Mouse (Mus musculus) hindlimb bud, embryonic 11.5 days (tissue): ENCODE results near the gene Ltbp1.

ENCODE experiments used
- DNase-seq: peaks from one replicate; pipeline ENCODE4 v3.0.0-alpha.2; 2012; ENCODE audit warnings: low read depth, low spot score; ENCODE audit errors: extremely low spot score

Ltbp1 gene

DNA sequence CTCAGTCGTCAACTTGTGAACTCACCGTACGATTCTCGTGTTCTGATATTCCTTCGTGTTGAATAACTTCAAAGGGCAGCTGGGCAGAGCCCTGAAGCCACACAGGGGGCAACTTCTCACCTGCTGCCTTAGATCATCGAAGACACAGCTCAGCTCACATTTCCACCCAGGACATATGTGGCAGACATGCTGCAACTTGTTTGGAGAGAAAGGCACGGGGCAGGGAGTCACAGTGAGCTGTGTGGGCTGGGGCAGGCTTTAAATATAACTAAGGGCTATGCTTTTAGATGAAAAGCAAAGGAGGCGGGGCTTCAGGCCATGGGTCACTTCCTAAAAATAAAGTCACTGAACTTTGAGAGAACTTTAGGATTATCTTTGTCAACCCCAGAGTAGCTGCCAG lies 51.3 kb downstream of the Ltbp1 start:
- DNase-seq = no peak

DNA sequence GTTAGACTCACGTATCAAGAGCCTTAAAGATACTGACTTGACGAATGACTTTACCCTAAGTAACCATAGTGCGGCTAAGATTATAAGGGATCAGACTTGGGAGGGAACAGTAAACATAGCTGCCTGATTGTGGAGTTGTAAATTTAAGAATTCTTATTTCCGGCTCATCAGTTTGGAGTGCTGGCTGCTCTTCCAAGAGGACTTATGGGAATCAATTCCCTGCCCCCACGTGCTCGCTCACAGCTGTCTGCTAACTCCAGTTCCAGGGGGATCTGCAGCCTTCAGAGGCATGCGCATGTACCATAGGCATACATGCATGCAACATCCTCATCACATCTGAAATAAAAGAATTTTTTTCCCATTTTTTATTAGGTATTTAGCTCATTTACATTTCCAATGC lies 61.0 kb downstream of the Ltbp1 start:
- no peak for DNase-seq

DNA sequence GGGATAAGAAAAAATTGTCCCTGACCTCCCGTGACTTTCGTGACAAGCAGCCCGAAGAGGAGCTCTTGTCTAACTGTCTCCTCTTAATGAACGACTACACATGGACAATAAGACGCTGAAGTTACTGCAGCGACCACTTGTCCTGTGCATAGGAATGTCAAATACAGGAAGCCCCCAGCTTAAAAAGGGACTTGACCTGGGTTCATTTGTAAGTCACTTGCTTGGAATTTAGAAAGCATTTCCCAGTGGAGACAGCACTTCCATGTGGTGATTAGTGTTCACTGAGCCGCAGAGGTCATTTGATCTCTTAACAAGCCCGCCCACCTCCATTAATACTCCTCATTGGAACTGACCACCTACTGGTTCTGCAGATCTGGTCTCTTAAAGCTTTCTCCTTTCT lies 61.9 kb downstream of the Ltbp1 start:
- DNase-seq = peak; percentile 26

DNA sequence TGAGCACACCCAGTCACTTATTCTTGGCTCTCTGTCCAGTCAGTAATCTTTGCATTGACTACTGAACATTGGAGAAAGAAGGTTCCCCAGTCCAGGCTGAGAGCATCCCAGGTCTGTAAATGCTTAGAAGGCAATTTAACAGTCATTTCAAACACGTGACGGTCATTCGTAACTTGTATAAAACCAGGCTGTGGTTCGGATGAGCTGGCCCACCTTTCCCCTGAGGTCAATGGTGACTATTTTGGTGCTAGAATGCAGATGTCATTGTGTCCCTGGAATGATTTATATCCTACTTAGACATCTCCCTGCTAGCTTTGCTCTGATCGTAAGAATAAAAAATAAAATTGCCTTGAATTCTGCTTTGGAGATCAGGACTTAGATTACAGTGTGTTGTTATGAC lies 63.9 kb downstream of the Ltbp1 start:
- no peak for DNase-seq

DNA sequence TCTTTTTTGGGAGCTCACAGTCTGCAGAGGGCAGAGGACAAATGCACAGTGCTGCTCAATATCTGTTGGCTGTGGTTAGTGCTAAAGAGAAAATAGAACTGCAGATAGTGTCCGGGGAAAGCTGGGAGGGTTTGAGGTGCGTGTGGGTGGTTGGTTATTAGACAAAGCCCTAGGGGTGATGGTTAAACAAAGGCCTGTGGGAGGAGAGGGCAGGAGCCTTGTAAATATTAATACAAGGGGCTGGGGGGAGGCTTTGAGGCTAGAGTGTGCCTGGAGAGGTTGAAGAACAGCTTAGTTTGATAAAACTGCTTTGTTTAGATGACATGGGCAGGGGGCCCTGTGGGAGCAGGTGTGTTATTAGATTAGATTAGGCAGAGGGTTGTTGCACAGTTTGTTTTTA lies 65.8 kb downstream of the Ltbp1 start:
- DNase-seq = no peak

DNA sequence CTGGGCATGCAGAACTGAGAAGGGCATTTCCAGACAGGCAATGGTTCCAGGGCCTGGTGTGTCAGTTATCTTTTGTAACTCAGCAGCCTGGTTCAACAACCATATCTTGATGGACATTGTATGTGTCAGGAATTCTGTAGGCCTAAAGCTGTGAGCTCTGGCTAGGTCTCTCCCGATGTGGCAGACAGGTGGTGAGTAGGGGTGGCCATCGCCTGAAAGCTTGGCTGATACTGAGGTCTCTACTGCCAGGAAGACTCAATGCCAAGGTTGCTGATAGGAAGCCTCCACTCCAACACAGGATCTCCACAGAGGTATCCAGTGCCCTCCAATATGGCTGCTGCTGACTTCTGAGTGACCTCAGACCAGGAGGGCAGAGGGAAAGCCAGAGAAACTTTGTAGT lies 66.4 kb downstream of the Ltbp1 start:
- no peak for DNase-seq

DNA sequence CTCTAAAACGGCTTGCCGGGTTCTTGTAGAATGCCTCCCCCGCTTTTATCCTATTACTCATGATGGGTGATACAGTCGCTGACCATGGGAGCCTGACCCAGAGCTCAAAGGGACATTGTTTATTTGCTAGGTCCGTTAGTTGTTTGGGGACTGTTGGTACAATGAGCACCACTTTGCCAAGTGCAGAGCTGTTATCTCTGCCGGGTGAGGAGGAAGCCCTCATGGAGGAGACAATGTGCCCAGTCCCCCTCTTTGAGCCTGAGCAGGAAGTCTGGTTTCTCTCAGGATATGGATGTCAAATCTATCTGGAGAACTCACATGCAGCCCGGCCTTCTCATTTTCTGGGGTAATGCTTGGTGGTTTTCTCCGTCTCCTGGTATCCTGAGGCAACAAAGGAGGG lies 68.5 kb downstream of the Ltbp1 start:
- DNase-seq = no peak

DNA sequence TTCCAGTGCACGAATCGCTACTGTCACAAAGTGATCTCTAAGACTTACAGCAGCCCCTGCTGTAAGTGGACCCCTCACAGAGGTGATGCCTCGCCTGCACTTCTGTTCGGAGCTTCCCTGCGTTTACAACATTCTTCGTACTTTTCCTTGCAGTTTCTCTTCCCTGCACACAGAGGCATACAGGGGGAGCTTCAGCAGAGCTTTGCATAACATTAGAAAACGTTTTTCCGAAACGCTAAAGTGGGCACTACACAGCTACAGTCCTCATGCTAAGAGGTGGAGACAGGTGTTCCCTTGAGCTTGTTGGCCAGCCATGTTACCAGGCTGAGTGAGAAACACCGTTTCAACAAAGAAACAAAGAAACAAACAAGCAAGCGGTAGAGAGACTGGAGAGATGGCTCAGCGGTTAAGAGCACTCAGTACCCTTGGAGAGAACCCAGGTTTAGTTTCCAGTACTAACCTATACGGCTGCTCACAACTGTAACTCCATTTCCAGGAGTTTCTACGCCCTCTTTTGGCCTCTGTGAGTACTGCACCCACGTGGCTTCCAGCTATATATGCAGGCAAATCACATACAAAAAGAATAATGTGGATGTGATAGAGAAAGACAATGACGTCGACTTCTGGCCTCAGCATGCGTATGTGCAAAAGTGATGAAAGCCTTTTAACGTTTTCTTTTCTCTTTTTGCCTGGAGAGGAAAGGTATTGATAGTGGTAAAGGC lies 69.8 kb downstream of the Ltbp1 start:
- DNase-seq = no peak

DNA sequence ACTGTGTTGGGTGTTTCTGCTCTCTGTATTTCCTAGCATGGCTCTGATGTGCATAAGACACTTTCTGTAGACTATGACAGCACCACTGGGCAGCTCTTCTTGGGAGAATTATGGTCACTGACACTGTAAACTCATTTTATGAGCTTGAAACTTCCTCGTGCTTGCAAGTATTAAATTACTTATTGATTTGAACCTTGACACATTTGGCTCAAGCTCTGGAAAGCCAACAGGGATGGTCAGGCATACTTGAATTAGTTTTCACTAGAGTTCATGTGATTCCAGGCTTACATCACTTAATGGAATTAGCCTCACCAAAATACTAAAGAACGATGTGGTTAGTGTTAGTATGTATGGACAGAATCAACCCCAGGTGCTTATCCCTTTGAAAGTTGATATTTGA lies 76.0 kb downstream of the Ltbp1 start:
- DNase-seq = no peak

DNA sequence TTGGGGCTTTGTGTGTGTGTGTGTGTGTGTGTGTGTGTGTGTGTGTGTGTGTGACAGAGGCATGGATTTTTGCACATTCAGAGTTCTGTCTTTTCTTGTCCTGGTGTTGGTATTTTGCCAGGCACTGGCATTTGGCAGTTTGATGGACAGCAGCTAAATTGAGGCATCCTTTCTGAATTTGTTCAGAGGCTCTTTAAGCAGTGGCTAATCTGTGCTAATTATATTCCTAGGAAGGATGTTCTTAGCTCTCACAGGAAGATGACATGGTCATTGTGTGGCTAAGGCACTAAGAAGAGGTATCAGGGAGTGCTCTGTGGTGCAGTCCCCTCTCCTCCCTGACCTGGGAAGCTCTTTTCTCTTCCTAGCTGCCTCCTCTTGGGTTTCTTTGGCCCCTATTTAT lies 77.1 kb downstream of the Ltbp1 start:
- no peak for DNase-seq

DNA sequence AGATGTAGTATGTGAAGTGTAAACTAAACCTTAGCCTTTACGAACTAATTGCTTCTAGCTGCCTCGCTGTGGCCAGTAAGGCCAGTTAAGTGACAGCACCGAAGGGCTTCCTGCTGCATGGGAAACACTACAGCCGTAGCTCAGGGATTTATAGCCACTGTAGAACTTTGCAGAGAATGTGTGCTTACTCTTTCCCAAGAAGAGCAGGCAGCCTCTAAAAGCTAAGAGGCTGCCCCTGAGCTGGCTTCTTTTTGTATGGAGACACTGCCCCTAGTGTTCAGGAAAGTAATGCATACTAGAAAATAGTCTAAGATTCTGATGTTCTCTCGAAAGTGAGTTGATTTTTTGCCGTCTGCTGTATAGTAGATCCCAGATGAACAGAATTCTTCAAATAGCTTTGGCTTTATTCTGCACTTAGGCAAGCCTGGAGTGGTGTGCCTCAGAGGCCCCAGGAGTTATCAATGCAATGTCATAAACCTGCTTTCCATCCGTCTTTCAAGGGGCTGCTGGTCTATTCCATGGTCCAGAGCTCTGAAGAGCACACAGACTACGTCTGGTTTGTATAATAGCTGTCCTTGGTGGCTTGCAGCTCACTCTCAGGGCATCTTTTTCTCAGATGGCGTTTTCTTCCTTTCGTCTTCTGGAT lies 82.1 kb downstream of the Ltbp1 start:
- DNase-seq = peak; percentile 28

DNA sequence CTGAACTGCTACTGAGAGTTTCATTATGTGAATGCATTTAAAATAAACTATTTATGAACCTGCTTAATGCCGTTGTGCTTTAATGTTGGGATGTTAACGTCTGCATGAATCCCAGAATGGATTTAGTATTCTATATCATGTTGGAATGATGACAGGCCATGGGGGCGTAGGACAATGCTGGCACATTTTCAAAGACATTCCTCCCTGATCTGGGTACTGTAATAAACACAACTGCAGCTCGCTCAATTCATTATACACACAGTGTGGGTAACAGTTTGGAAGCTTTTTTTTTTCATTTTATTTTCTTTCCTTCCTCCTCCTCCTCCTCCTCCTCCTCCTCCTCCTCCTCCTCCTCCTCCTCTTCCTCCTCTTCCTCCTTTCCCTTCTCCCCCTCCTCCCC lies 82.9 kb downstream of the Ltbp1 start:
- DNase-seq = no peak

DNA sequence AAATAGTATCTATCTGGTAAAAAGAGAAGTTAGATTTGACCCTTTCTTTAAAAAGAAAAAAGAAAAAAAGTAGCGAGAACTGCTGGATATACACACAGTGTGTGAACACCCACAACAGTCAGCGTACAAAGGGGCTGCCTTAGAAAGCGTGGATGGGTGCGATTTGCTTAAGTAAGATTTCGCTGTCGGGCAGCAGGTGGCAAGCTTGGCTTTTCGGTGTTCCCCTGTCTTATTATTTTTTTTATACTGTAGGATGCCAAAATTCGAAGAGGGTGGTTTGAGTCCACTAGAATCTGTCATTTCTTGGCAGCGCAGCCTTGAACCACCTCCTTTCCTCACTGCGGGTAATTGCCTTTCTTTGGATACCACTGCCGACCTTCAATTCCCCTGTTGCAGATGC lies 83.4 kb downstream of the Ltbp1 start:
- DNase-seq = no peak

DNA sequence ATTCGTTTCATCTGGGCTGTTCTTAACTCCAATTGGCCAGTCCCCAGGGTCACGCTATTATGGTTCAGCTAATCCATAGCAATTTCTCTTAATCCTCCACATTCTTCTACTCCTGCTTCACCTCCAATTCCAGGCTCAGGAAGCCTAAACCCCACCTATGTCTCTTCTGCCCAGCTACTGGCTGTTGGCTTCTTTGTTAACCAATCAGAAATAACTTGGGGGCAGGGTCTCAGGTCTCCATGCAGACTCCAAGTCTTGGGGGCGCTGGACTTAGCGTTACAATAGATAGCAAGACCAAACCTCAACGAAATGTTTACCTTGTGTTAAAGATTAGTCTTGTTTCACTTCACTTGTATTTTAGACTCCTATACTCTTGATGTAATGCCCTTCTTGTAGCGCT lies 85.2 kb downstream of the Ltbp1 start:
- no peak for DNase-seq

DNA sequence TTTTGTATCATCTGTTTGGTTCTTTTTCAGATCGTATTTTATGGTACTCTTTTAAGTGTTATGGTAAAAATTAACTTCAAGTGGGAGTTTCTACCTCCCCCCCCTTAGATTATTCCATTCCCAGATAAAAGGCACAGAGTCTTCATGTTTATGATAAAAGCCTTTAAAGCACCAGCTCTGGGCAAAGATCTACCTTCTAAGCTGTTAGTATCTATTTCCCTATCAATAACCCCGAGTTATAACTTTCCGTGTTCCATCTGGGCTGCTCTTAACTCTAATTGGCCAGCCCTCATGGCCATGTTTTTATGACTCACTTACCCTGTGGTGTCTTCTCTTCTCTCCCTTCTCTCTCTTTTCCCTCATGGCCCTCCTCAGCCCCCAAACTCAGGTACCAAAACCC lies 88.2 kb downstream of the Ltbp1 start:
- no peak for DNase-seq

DNA sequence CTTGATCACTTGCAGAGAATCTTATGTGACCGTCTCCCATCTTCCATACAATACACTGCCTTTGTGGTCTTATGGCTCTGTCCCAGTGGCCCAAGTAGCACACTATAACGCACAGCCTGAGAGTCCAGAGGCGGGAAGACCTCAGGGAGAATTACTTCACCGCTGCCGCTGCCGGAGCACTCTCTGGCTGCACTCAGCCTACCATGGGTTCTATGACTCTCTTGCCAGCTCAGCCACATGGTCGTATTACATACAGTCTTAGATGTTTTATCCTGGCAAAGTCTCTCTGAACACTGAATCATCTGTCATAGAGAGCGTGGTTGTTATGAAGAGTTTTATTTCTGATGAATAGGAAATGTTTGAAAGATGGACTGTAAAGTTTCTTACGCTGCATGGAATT lies 89.2 kb downstream of the Ltbp1 start:
- DNase-seq = no peak

DNA sequence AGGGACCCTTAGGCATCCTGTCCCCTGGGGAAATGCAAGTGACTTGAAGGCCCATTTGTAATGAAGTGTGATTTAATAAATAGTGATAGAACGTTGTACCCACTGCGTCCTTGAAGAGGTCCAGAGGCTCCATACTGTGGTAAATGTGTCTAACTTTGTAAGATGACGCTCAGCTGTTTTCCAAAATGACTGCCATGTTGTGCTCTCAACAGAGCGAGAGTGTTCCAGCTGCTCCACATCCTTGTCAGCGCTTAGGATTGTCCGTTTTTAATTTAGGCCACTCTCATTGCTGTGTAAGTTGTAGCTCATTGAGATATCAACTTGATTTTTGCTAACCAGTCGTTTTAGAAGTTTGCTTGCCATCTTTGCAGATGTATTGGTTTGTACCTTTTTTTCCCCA lies 91.4 kb downstream of the Ltbp1 start:
- DNase-seq = no peak

DNA sequence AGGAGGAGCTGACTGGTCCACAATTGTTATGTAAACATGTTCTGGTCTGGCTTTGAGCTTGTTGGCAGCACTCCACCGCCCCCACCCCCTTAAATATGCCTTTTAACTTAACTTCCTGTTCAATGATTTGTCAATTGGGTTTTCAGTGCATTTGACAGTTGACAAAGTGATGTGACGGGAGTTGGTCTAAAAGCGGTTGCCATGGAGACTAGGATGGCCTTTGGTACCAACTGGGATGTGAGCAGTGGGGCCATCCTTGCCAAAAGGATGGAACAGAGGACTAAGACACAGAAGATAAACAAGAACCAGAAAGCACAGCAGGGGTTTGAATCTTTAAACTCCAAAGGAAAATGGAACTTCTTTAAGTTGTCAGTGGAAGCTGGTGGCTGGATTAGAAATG lies 92.0 kb downstream of the Ltbp1 start:
- no peak for DNase-seq

DNA sequence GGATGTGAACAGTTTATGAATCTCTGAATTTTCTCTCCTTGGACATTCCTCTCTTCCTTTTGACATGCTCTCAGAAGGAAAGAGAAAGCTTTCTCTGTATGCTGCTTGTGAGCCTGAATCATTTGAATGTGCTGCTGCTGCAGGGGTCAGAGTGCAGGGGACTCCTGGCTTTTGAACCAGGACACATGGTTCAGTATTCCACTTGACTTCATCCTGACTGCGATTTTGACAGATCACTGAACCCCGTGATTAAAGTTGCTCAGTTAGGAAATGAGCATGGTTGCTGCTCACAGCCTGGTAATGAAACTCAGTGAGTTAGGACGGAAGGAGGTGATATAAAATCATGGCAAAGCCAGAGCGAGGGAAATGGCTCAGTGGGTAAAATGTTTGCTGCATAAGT lies 95.8 kb downstream of the Ltbp1 start:
- no peak for DNase-seq

DNA sequence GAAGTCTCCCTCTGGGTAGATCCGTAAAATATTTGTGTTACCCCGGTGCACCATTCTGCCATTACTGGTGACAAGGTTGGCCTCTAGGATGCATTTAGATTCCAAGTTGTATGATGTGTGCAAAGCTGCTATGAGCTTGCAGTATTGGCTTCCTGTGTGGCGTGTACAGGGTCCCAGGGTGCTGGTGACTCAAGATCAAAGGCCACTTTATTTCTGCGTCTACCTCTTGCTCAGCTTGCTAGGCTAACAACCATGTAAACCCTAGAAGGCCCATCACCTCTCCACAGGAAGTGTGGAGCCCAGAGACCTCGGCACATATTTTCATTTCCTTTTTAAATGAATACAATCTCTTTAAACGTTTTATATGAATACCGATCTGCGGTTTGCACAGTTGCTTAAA lies 96.6 kb downstream of the Ltbp1 start:
- DNase-seq = no peak

DNA sequence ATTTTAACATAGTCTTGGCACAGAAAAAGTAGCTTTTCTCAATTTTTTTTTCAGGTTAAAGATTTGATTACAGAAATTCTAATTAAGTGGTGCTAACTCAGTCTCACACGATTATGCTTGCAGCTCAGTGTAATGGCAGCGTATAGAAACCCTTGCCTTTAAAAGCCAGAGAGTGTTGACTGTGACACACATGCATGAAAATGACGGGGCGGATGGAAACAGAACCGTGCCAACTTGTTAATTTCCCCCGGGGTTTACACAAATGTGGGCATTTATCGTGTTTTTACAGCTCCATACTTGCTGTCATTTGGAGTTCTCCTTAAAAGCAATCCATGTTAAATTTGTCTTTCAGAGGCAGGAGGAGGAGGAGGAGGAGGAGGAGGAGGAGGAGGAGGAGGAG lies 102.0 kb downstream of the Ltbp1 start:
- DNase-seq = no peak

DNA sequence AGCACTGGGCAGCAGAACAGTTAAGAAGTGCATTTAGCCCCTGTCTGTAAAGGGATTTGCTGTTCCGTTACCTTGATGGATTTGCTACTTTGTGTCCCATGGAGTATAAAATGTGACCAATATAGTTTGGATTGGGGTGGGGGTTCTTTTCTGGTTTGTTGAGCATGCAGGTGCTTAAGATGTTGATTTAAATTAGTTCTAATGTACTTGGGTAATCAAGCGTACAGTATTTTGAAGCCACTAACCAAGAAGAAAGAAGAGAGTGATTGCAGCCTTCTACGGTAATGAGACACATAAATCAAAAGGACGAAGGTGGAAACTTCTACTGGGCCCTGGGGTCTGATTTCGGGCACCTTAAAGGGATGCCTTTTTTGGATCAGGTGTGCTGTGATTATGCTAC lies 102.5 kb downstream of the Ltbp1 start:
- DNase-seq = no peak

DNA sequence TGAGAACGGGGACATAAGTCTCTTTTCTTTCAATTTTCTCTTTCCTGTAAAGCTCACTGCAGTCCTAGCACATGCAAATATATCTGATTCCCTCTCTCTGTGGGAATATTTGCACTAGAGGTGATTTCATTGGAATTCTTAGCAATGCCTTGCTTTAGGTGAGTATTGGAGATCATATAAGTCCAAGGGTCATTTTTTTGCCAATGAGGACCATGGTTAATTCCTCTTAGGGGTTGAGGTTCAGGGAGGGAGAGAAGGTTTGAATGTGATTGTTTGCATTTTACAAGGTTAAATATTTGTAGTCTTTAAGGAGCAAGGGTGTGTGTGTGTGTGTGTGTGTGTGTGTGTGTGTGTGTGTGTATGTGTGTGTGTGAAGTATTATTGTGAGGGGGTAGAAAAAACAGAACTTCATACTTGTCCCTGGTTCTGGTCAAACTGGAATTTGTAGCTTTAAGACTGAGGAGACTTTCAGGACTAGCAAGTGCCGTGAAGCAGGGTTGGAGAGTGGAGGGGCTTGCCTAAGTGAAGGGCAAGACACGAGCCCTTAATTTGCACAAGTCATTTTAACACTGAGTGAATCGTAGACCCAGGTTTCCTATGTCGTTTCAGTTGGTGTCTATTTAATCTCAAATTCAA lies 103.8 kb downstream of the Ltbp1 start:
- no peak for DNase-seq
